Mouse (Mus musculus): Measurements from ENCODE around the gene Naaladl2. TPM values are rescaled to one million over a fixed set of nuclear protein-coding genes. Genes with fewer than 3 reads are reported as not detected.
"Not testable (repeated sequence)": the region's sequence is repeated elsewhere in the genome, so short reads cannot be mapped to it uniquely, and the experiment has no call there.

Naaladl2 gene
- polyA plus RNA-seq, 1 experiment from 2014 or later = 0.85 TPM

- Histone ChIP-seq H3K36me3 (replicated peaks; ENCODE audit: insufficient read depth, low read length) (no peaks in the 10 kb centered on the region), H3K9me3 (ENCODE audit: low read length) (no peaks in the 10 kb centered on the region), H3K9ac (replicated peaks) (no peak overlapping the region), H3K4me3 (ENCODE audit: low read depth, low read length) (no peak overlapping the region), H3K4me1 (ENCODE audit: insufficient read depth) (no peaks in the 10 kb centered on the region), H3K4me2 (ENCODE audit: low read depth, low read length) (no peak overlapping the region), H3K27me3 (ENCODE audit: insufficient read depth, low read length) (no peaks in the 10 kb centered on the region), H3K27ac (ENCODE audit: low read depth) (no peak overlapping the region)
- ATAC-seq (no peak), DNase-seq (no peak)
- TF ChIP-seq EP300 (IDR thresholded peaks at IDR 0.05; ENCODE audit: low read depth) (no peak), CTCF (IDR thresholded peaks at IDR 0.05; ENCODE audit: low read depth) (no peak)
- 74% methylated on average over 1 of the region's 1 CpGs for WGBS (ENCODE audit: insufficient replicate concordance)
These were observed 926.6 kb downstream of the Naaladl2 start for GRCm38 (mm10) chr3:24217476-24217875.

- Histone ChIP-seq H3K4me1 (ENCODE audit: insufficient read depth) (no peaks in the 10 kb centered on the region), H3K9me3 (ENCODE audit: low read length) (no peaks in the 10 kb centered on the region), H3K4me3 (ENCODE audit: low read depth, low read length) (no peak overlapping the region), H3K9ac (replicated peaks) (no peak overlapping the region), H3K36me3 (replicated peaks; ENCODE audit: insufficient read depth, low read length) (no peaks in the 10 kb centered on the region), H3K27me3 (ENCODE audit: insufficient read depth, low read length) (no peaks in the 10 kb centered on the region), H3K27ac (ENCODE audit: low read depth) (no peak overlapping the region), H3K4me2 (ENCODE audit: low read depth, low read length) (no peak overlapping the region)
- no peak for ATAC-seq
- no peak for TF ChIP-seq EP300 (IDR thresholded peaks at IDR 0.05; ENCODE audit: low read depth)
- TF ChIP-seq CTCF (IDR thresholded peaks at IDR 0.05; ENCODE audit: low read depth) = no peak
- no peak for DNase-seq
These were observed 977.5 kb downstream of the Naaladl2 start for GRCm38 (mm10) chr3:24166531-24166930.

DNA sequence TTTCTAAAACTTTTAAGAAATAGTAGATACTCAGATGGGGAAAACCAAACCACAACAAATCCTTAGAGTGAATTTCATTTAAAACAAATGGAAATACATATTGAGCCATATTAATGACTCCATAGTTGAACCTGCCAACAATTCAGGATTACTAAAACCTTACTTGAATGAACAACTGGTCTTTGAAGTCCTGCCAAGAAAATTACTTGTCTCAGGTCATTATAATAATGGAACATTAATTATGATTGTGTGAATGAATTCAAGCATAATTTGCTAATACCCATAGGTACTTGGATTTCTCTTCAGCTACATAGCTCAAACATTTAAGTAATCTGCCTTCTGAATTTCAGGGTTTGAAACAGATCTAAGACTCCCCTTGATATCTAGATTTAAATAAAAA lies 980.1 kb downstream of the Naaladl2 start:
- no peak for DNase-seq
- ATAC-seq = no peak
- no peaks in the 10 kb centered on the region for H3K36me3 ChIP-seq (replicated peaks; ENCODE audit: insufficient read depth, low read length)
- H3K4me3 ChIP-seq (ENCODE audit: low read depth, low read length) = no peak overlapping the region
- H3K27me3 ChIP-seq (ENCODE audit: insufficient read depth, low read length) = no peaks in the 10 kb centered on the region
- H3K9ac ChIP-seq (replicated peaks) = no peak overlapping the region
- no peaks in the 10 kb centered on the region for H3K9me3 ChIP-seq (ENCODE audit: low read length)
- no peak overlapping the region for H3K4me2 ChIP-seq (ENCODE audit: low read depth, low read length)
- no peak overlapping the region for H3K27ac ChIP-seq (ENCODE audit: low read depth)
- no peaks in the 10 kb centered on the region for H3K4me1 ChIP-seq (ENCODE audit: insufficient read depth)
- TF ChIP-seq EP300 (IDR thresholded peaks at IDR 0.05; ENCODE audit: low read depth) = no peak
- TF ChIP-seq CTCF (IDR thresholded peaks at IDR 0.05; ENCODE audit: low read depth) = no peak

GRCm38 (mm10) chr3:24151086-24151815 lies 992.8 kb downstream of the Naaladl2 start:
- not testable (repeated sequence) for H3K27me3 ChIP-seq (ENCODE audit: insufficient read depth, low read length); H3K9me3 ChIP-seq (ENCODE audit: low read length)

GRCm38 (mm10) chr3:24142808-24143207 lies 1001.3 kb downstream of the Naaladl2 start:
- no peak overlapping the region for H3K4me3 ChIP-seq (ENCODE audit: low read depth, low read length)
- H3K9ac ChIP-seq (replicated peaks) = no peak overlapping the region
- H3K9me3 ChIP-seq (ENCODE audit: low read length) = no peaks in the 10 kb centered on the region
- no peak overlapping the region for H3K27ac ChIP-seq (ENCODE audit: low read depth)
- H3K4me1 ChIP-seq (ENCODE audit: insufficient read depth) = no peaks in the 10 kb centered on the region
- no peaks in the 10 kb centered on the region for H3K27me3 ChIP-seq (ENCODE audit: insufficient read depth, low read length)
- DNase-seq (no peak), ATAC-seq (no peak)
- 70% methylated on average over 1 of the region's 1 CpGs for WGBS (ENCODE audit: insufficient replicate concordance)
- H3K36me3 ChIP-seq (replicated peaks; ENCODE audit: insufficient read depth, low read length) = no peaks in the 10 kb centered on the region
- H3K4me2 ChIP-seq (ENCODE audit: low read depth, low read length) = no peak overlapping the region
- TF ChIP-seq CTCF (IDR thresholded peaks at IDR 0.05; ENCODE audit: low read depth) (no peak), EP300 (IDR thresholded peaks at IDR 0.05; ENCODE audit: low read depth) (no peak)

More at GRCm38 (mm10) chr3:24151086-24151815, 992.8 kb downstream of the Naaladl2 start:
- H3K4me2 ChIP-seq (ENCODE audit: low read depth, low read length); H3K4me3 ChIP-seq (ENCODE audit: low read depth, low read length); H3K4me1 ChIP-seq (ENCODE audit: insufficient read depth); H3K27ac ChIP-seq (ENCODE audit: low read depth); H3K9ac ChIP-seq (replicated peaks); DNase-seq; H3K36me3 ChIP-seq (replicated peaks; ENCODE audit: insufficient read depth, low read length); ATAC-seq: not testable (repeated sequence)
- 59% methylated on average over 4 of the region's 4 CpGs for WGBS (ENCODE audit: insufficient replicate concordance)

- no peak overlapping the region for H3K4me2 ChIP-seq (ENCODE audit: low read depth, low read length)
- H3K4me3 ChIP-seq (ENCODE audit: low read depth, low read length) = no peak overlapping the region
- DNase-seq (no peak), ATAC-seq (no peak)
- no peak overlapping the region for H3K9ac ChIP-seq (replicated peaks)
- no peaks in the 10 kb centered on the region for H3K4me1 ChIP-seq (ENCODE audit: insufficient read depth)
- no peak overlapping the region for H3K27ac ChIP-seq (ENCODE audit: low read depth)
- no peaks in the 10 kb centered on the region for H3K36me3 ChIP-seq (replicated peaks; ENCODE audit: insufficient read depth, low read length)
- no peaks in the 10 kb centered on the region for H3K9me3 ChIP-seq (ENCODE audit: low read length)
- TF ChIP-seq CTCF (IDR thresholded peaks at IDR 0.05; ENCODE audit: low read depth) (no peak), EP300 (IDR thresholded peaks at IDR 0.05; ENCODE audit: low read depth) (no peak)
- no peaks in the 10 kb centered on the region for H3K27me3 ChIP-seq (ENCODE audit: insufficient read depth, low read length)
- 61% methylated on average over 1 of the region's 1 CpGs for WGBS (ENCODE audit: insufficient replicate concordance)
These were observed 1006.1 kb downstream of the Naaladl2 start for GRCm38 (mm10) chr3:24138002-24138401.

DNA sequence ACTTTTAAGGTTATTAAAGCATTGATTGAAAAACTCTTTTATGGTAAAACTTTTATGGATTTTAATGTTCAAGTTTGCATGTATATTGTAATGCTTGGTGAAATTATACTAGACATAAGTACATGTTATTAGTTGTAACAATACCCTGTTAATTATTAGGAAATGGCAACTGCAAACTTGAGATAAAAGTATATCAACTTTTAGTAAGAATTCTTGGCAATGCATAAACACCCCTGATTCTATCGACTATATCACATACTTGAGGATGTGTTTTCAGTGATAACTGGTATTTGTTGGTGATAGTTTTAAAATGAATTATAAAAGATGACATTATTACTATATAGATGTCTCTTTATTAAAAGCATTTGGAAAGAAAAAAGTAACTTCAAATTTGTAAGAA lies 1017.9 kb downstream of the Naaladl2 start:
- Histone ChIP-seq H3K36me3 (replicated peaks; ENCODE audit: insufficient read depth, low read length) (no peaks in the 10 kb centered on the region), H3K9ac (replicated peaks) (no peak overlapping the region), H3K27me3 (ENCODE audit: insufficient read depth, low read length) (no peaks in the 10 kb centered on the region), H3K4me2 (ENCODE audit: low read depth, low read length) (no peak overlapping the region), H3K4me3 (ENCODE audit: low read depth, low read length) (no peak overlapping the region), H3K27ac (ENCODE audit: low read depth) (no peak overlapping the region), H3K4me1 (ENCODE audit: insufficient read depth) (no peaks in the 10 kb centered on the region), H3K9me3 (ENCODE audit: low read length) (no peaks in the 10 kb centered on the region)
- WGBS (ENCODE audit: insufficient replicate concordance) = 56% methylated on average over 1 of the region's 1 CpGs
- no peak for ATAC-seq
- TF ChIP-seq EP300 (IDR thresholded peaks at IDR 0.05; ENCODE audit: low read depth) (no peak), CTCF (IDR thresholded peaks at IDR 0.05; ENCODE audit: low read depth) (no peak)
- no peak for DNase-seq
